Mouse (Mus musculus): ENCODE data around the gene Stau1. TPM values are rescaled to one million over a fixed set of nuclear protein-coding genes. Genes with fewer than 3 reads are reported as not detected.

The Stau1 gene
- polyA plus RNA-seq, 1 experiment = 51.2 TPM

GRCm38 (mm10) chr2:166963257-166963656 lies 32.8 kb downstream of the Stau1 start:
- TF ChIP-seq POLR2A (IDR thresholded peaks at IDR 0.05; ENCODE audit: borderline replicate concordance, low read depth, low read length) (no peak), CTCF (IDR thresholded peaks at IDR 0.05; ENCODE audit: low read depth, low read length) (no peak)
- Histone ChIP-seq H3K27ac (ENCODE audit: insufficient read depth, low read depth, low read length) (no peak overlapping the region), H3K4me3 (ENCODE audit: insufficient read depth, low read length) (no peak overlapping the region), H3K4me1 (ENCODE audit: control insufficient read depth, insufficient read depth, low read length) (peaks cover 27% of the 10 kb centered on the region)

GRCm38 (mm10) chr2:166960648-166961330 lies 35.3 kb downstream of the Stau1 start:
- TF ChIP-seq POLR2A (IDR thresholded peaks at IDR 0.05; ENCODE audit: borderline replicate concordance, low read depth, low read length) (no peak), CTCF (IDR thresholded peaks at IDR 0.05; ENCODE audit: low read depth, low read length) (no peak)
- Histone ChIP-seq H3K4me3 (ENCODE audit: insufficient read depth, low read length) (no peak overlapping the region), H3K4me1 (ENCODE audit: control insufficient read depth, insufficient read depth, low read length) (peaks cover 19% of the 10 kb centered on the region), H3K27ac (ENCODE audit: insufficient read depth, low read depth, low read length) (no peak overlapping the region)

GRCm38 (mm10) chr2:166956805-166957204 lies 39.3 kb downstream of the Stau1 start:
- TF ChIP-seq CTCF (IDR thresholded peaks at IDR 0.05; ENCODE audit: low read depth, low read length) = peak; percentile 61
- no peak for TF ChIP-seq POLR2A (IDR thresholded peaks at IDR 0.05; ENCODE audit: borderline replicate concordance, low read depth, low read length)
- H3K4me1 ChIP-seq (ENCODE audit: control insufficient read depth, insufficient read depth, low read length) = no peaks in the 10 kb centered on the region
- no peak overlapping the region for H3K4me3 ChIP-seq (ENCODE audit: insufficient read depth, low read length)
- no peak overlapping the region for H3K27ac ChIP-seq (ENCODE audit: insufficient read depth, low read depth, low read length)

GRCm38 (mm10) chr2:166952151-166952550 lies 43.9 kb downstream of the Stau1 start:
- no peak overlapping the region for H3K27ac ChIP-seq (ENCODE audit: insufficient read depth, low read depth, low read length)
- H3K4me3 ChIP-seq (ENCODE audit: insufficient read depth, low read length) = no peak overlapping the region
- no peak for TF ChIP-seq CTCF (IDR thresholded peaks at IDR 0.05; ENCODE audit: low read depth, low read length)
- TF ChIP-seq POLR2A (IDR thresholded peaks at IDR 0.05; ENCODE audit: borderline replicate concordance, low read depth, low read length) = no peak
- H3K4me1 ChIP-seq (ENCODE audit: control insufficient read depth, insufficient read depth, low read length) = no peaks in the 10 kb centered on the region

- TF ChIP-seq CTCF (IDR thresholded peaks at IDR 0.05; ENCODE audit: low read depth, low read length) (no peak), POLR2A (IDR thresholded peaks at IDR 0.05; ENCODE audit: borderline replicate concordance, low read depth, low read length) (no peak)
- no peak overlapping the region for H3K4me3 ChIP-seq (ENCODE audit: insufficient read depth, low read length)
- H3K27ac ChIP-seq (ENCODE audit: insufficient read depth, low read depth, low read length) = no peak overlapping the region
- H3K4me1 ChIP-seq (ENCODE audit: control insufficient read depth, insufficient read depth, low read length) = no peaks in the 10 kb centered on the region
Observed at GRCm38 (mm10) chr2:166950853-166951648, 45.0 kb downstream of the Stau1 start.

- Histone ChIP-seq H3K27ac (ENCODE audit: insufficient read depth, low read depth, low read length) (no peak overlapping the region), H3K4me1 (ENCODE audit: control insufficient read depth, insufficient read depth, low read length) (no peaks in the 10 kb centered on the region), H3K4me3 (ENCODE audit: insufficient read depth, low read length) (no peak overlapping the region)
- no peak for TF ChIP-seq POLR2A (IDR thresholded peaks at IDR 0.05; ENCODE audit: borderline replicate concordance, low read depth, low read length)
- TF ChIP-seq CTCF (IDR thresholded peaks at IDR 0.05; ENCODE audit: low read depth, low read length) = no peak
Observed at GRCm38 (mm10) chr2:166948936-166949335, 47.2 kb downstream of the Stau1 start.

GRCm38 (mm10) chr2:166948246-166948645 lies 47.9 kb downstream of the Stau1 start:
- Histone ChIP-seq H3K27ac (ENCODE audit: insufficient read depth, low read depth, low read length) (no peak overlapping the region), H3K4me1 (ENCODE audit: control insufficient read depth, insufficient read depth, low read length) (no peaks in the 10 kb centered on the region), H3K4me3 (ENCODE audit: insufficient read depth, low read length) (no peak overlapping the region)
- TF ChIP-seq POLR2A (IDR thresholded peaks at IDR 0.05; ENCODE audit: borderline replicate concordance, low read depth, low read length) = no peak
- TF ChIP-seq CTCF (IDR thresholded peaks at IDR 0.05; ENCODE audit: low read depth, low read length) = no peak

GRCm38 (mm10) chr2:166945456-166945855 lies 50.6 kb downstream of the Stau1 start:
- Histone ChIP-seq H3K27ac (ENCODE audit: insufficient read depth, low read depth, low read length) (no peak overlapping the region), H3K4me3 (ENCODE audit: insufficient read depth, low read length) (no peak overlapping the region), H3K4me1 (ENCODE audit: control insufficient read depth, insufficient read depth, low read length) (no peaks in the 10 kb centered on the region)
- TF ChIP-seq CTCF (IDR thresholded peaks at IDR 0.05; ENCODE audit: low read depth, low read length) (no peak), POLR2A (IDR thresholded peaks at IDR 0.05; ENCODE audit: borderline replicate concordance, low read depth, low read length) (no peak)

- H3K27ac ChIP-seq (ENCODE audit: insufficient read depth, low read depth, low read length) = no peak overlapping the region
- TF ChIP-seq POLR2A (IDR thresholded peaks at IDR 0.05; ENCODE audit: borderline replicate concordance, low read depth, low read length) = no peak
- TF ChIP-seq CTCF (IDR thresholded peaks at IDR 0.05; ENCODE audit: low read depth, low read length) = no peak
- H3K4me3 ChIP-seq (ENCODE audit: insufficient read depth, low read length) = no peak overlapping the region
- no peaks in the 10 kb centered on the region for H3K4me1 ChIP-seq (ENCODE audit: control insufficient read depth, insufficient read depth, low read length)
Observed at GRCm38 (mm10) chr2:166944346-166944745, 51.8 kb downstream of the Stau1 start.

GRCm38 (mm10) chr2:166943146-166943545 lies 53.0 kb downstream of the Stau1 start:
- no peak overlapping the region for H3K4me3 ChIP-seq (ENCODE audit: insufficient read depth, low read length)
- no peak for TF ChIP-seq CTCF (IDR thresholded peaks at IDR 0.05; ENCODE audit: low read depth, low read length)
- TF ChIP-seq POLR2A (IDR thresholded peaks at IDR 0.05; ENCODE audit: borderline replicate concordance, low read depth, low read length) = no peak
- no peaks in the 10 kb centered on the region for H3K4me1 ChIP-seq (ENCODE audit: control insufficient read depth, insufficient read depth, low read length)
- H3K27ac ChIP-seq (ENCODE audit: insufficient read depth, low read depth, low read length) = no peak overlapping the region

All from bone marrow macrophage, adult 2 months (primary cell).